Mouse (Mus musculus) CH12.LX (cell line): ENCODE data around the gene Tmppe. TPM values are rescaled to one million over a fixed set of nuclear protein-coding genes. Genes with fewer than 3 reads are reported as not detected.

Experiments used
- DNase-seq: peaks from one replicate; pipeline ENCODE4 v3.0.0-alpha.2; 2013; ENCODE audit errors: extremely low read depth
- H3K27ac ChIP-seq: 2 replicates; pipeline ENCODE4 v1.5.1; 2012; ENCODE audit warnings: low read depth, mild to moderate bottlenecking, control low read depth, moderate library complexity; ENCODE audit not compliant: insufficient read depth
- H3K27me3 ChIP-seq: replicated peaks from 2 replicates; pipeline ENCODE3; 2012; ENCODE audit warnings: inconsistent platforms
- H3K36me3 ChIP-seq, 2 experiments: replicated peaks in 1 of 2; 2 replicates each; pipeline versions ENCODE3 to v1.6.1; 2012; ENCODE audit warnings: inconsistent platforms in 1 of 2, low read length in 1 of 2, mild to moderate bottlenecking in 1 of 2, mixed read lengths in 1 of 2, moderate library complexity in 1 of 2; ENCODE audit not compliant: control insufficient read depth in 1 of 2, insufficient read depth in 1 of 2
- H3K4me1 ChIP-seq, 2 experiments: 2 replicates each; pipeline ENCODE4 v1.6.1; 2012; ENCODE audit warnings: inconsistent platforms in 1 of 2, moderate library complexity in 1 of 2; ENCODE audit not compliant: insufficient read depth in 2 of 2, control insufficient read depth in 1 of 2
- H3K4me2 ChIP-seq: 2 replicates; pipeline ENCODE4 v1.6.1; 2012; ENCODE audit warnings: low read depth, mild to moderate bottlenecking, control low read depth; ENCODE audit not compliant: poor library complexity, insufficient read depth, severe bottlenecking
- H3K4me3 ChIP-seq, 3 experiments: fragments of 150-350 bp in 1 of 3; sonication (generic) in 1 of 3; replicated peaks in 1 of 3; 2 replicates each; pipeline versions ENCODE3 to v1.5.1; 2011 to 2012; ENCODE audit warnings: low read depth in 2 of 3, low read length in 2 of 3, mild to moderate bottlenecking in 2 of 3, moderate library complexity in 2 of 3, control low read depth in 1 of 3, improper control_type of control experiment in 1 of 3, inconsistent platforms in 1 of 3, mixed read lengths in 1 of 3; ENCODE audit not compliant: poor library complexity in 1 of 3
- H3K79me2 ChIP-seq: replicated peaks from 2 replicates; pipeline ENCODE4 v1.6.1; 2012; ENCODE audit warnings: mild to moderate bottlenecking, moderate library complexity; ENCODE audit not compliant: control insufficient read depth, poor library complexity, insufficient read depth, severe bottlenecking; ENCODE audit errors: extremely low read depth
- H3K9ac ChIP-seq: 2 replicates; pipeline ENCODE4 v1.6.1; 2012; ENCODE audit warnings: low read depth, mild to moderate bottlenecking, control low read depth, moderate library complexity; ENCODE audit not compliant: insufficient read depth
- H3K9me3 ChIP-seq: replicated peaks from 2 replicates; pipeline ENCODE3; 2012; ENCODE audit warnings: low read length, inconsistent platforms, mixed read lengths
- CHD2 ChIP-seq: IDR thresholded peaks from 2 replicates; pipeline ENCODE4 v1.6.1; 2011; ENCODE audit warnings: low read length, improper control_type of control experiment
- CTCF ChIP-seq, 2 experiments: IDR thresholded peaks in 1 of 2; conservative IDR thresholded peaks in 1 of 2; 2 replicates each; pipeline ENCODE4 v1.5.1; 2011 to 2012; ENCODE audit warnings: low read depth in 2 of 2, low read length in 2 of 2, improper control_type of control experiment in 1 of 2, inconsistent platforms in 1 of 2, mild to moderate bottlenecking in 1 of 2, moderate library complexity in 1 of 2
- ETS1 ChIP-seq: conservative IDR thresholded peaks from 2 replicates; pipeline ENCODE4 v1.6.1; 2012; ENCODE audit warnings: low read depth, mild to moderate bottlenecking, inconsistent platforms, low read length, improper control_type of control experiment, moderate library complexity
- IRF4 ChIP-seq: IDR thresholded peaks from 2 replicates; pipeline ENCODE4 v1.6.1; 2014; ENCODE audit warnings: low read depth, mild to moderate bottlenecking, inconsistent platforms, low read length, improper control_type of control experiment
- JUN ChIP-seq: IDR thresholded peaks from 2 replicates; pipeline ENCODE4 v1.6.1; 2011; ENCODE audit warnings: low read depth, mild to moderate bottlenecking, low read length, improper control_type of control experiment, moderate library complexity; ENCODE audit not compliant: insufficient read depth
- MAFK ChIP-seq: IDR thresholded peaks from 2 replicates; pipeline ENCODE4 v1.6.1; 2011; ENCODE audit warnings: low read length, improper control_type of control experiment; ENCODE audit not compliant: insufficient replicate concordance
- MAX ChIP-seq: IDR thresholded peaks from 2 replicates; pipeline ENCODE4 v1.6.1; 2011; ENCODE audit warnings: low read length, improper control_type of control experiment
- MAZ ChIP-seq: IDR thresholded peaks from 2 replicates; pipeline ENCODE4 v1.6.1; 2012; ENCODE audit warnings: low read depth, mild to moderate bottlenecking, inconsistent platforms, low read length, improper control_type of control experiment, moderate library complexity
- MEF2A ChIP-seq: IDR thresholded peaks from 2 replicates; pipeline ENCODE4 v1.6.1; 2014; ENCODE audit warnings: low read depth, mild to moderate bottlenecking, inconsistent platforms, low read length, improper control_type of control experiment, borderline replicate concordance
- MXI1 ChIP-seq: IDR thresholded peaks from 2 replicates; pipeline ENCODE4 v1.6.1; 2011; ENCODE audit warnings: mild to moderate bottlenecking, low read depth, low read length, improper control_type of control experiment
- MYC ChIP-seq: IDR thresholded peaks from 2 replicates; pipeline ENCODE4 v1.6.1; 2011; ENCODE audit warnings: low read depth, mild to moderate bottlenecking, improper control_type of control experiment, low read length
- NELFE ChIP-seq: IDR thresholded peaks from 2 replicates; pipeline ENCODE4 v1.6.1; 2011; ENCODE audit warnings: low read depth, low read length, improper control_type of control experiment
- POLR2AphosphoS2 ChIP-seq: IDR thresholded peaks from 2 replicates; pipeline ENCODE4 v1.6.1; 2011; ENCODE audit warnings: low read depth, low read length, improper control_type of control experiment
- RCOR1 ChIP-seq: conservative IDR thresholded peaks from 2 replicates; pipeline ENCODE4 v1.6.1; 2012; ENCODE audit warnings: low read depth, mild to moderate bottlenecking, inconsistent platforms, low read length, improper control_type of control experiment
- SIN3A ChIP-seq: IDR thresholded peaks from 2 replicates; pipeline ENCODE4 v1.6.1; 2012; ENCODE audit warnings: low read length, improper control_type of control experiment, inconsistent platforms
- SMC3 ChIP-seq: IDR thresholded peaks from 2 replicates; pipeline ENCODE4 v1.6.1; 2011; ENCODE audit warnings: low read depth, low read length, improper control_type of control experiment
- USF1 ChIP-seq: IDR thresholded peaks from 2 replicates; pipeline ENCODE4 v1.6.1; 2014; ENCODE audit warnings: low read depth, mild to moderate bottlenecking, inconsistent platforms, low read length, improper control_type of control experiment
- USF2 ChIP-seq: conservative IDR thresholded peaks from 2 replicates; pipeline ENCODE4 v1.6.1; 2011; ENCODE audit warnings: low read depth, low read length, improper control_type of control experiment
- ZKSCAN1 ChIP-seq: IDR thresholded peaks from 2 replicates; pipeline ENCODE4 v1.6.1; 2012; ENCODE audit warnings: low read depth, inconsistent platforms, low read length, improper control_type of control experiment, borderline replicate concordance
- ZMIZ1 ChIP-seq: IDR thresholded peaks from 2 replicates; pipeline ENCODE4 v1.6.1; 2012; ENCODE audit warnings: low read depth, mild to moderate bottlenecking, inconsistent platforms, low read length, improper control_type of control experiment
- dilution Hi-C: fragments of 300-500 bp; cut with MboI; formaldehyde crosslinking; loops from 2 replicates; pipeline ENCODE4 v1.14.3; 2020; ENCODE audit warnings: low sequenced_read_pairs; ENCODE audit not compliant: extremely low pct_unique_long_range_greater_than_20kb, extremely low pct_ligation_motif_present
- in situ Hi-C: fragments of 300-500 bp; cut with MboI; formaldehyde crosslinking; loops from 3 replicates; pipeline ENCODE4 v1.14.3; 2019; ENCODE audit warnings: low sequenced_read_pairs, low pct_ligation_motif_present, low pct_unique_long_range_greater_than_20kb, mixed read lengths
- polyA plus RNA-seq: library from polyadenylated mRNA; unstranded; fragments of >175 nt; gene quantifications from 2 replicates; pipeline ENCODE4 v1.2.1, GENCODE M21; 2012; ENCODE audit warnings: low read depth; ENCODE audit not compliant: insufficient read length
- total RNA-seq, 2 experiments: library from RNA; depleted of rRNA; stranded (reverse); fragments of 300-350 nt in 1 of 2; fragments of >200 nt in 1 of 2; gene quantifications; 2 replicates each; pipeline ENCODE4 v1.2.3; 2012 to 2014

Tmppe gene
- total and polyA plus RNA-seq, 3 experiments, result 3.2 to 8.2 (median 7.3) TPM

- no peak for TF ChIP-seq CHD2
- TF ChIP-seq ETS1, result no peak
- no peak for TF ChIP-seq JUN
- no peak for TF ChIP-seq USF2
- TF ChIP-seq MAZ, result no peak
- no peak for TF ChIP-seq ZKSCAN1
- TF ChIP-seq NELFE, result no peak
- no peak for TF ChIP-seq RCOR1
- TF ChIP-seq SMC3, result no peak
- TF ChIP-seq USF1, result no peak
- TF ChIP-seq POLR2AphosphoS2, result no peak
- Histone ChIP-seq H3K36me3 (peaks cover 54 to 93% of the 10 kb centered on the region in 2 experiments), H3K9ac (no peak overlapping the region), H3K4me3 (no peak overlapping the region), H3K79me2 (peaks cover 18% of the 10 kb centered on the region), H3K4me1 (0 out of 4 replicates have a peak, but pooled peaks cover 0 to 2% of the 10 kb centered on the region in 2 experiments), H3K27me3 (no peaks in the 10 kb centered on the region), H3K9me3 (peaks cover 17% of the 10 kb centered on the region), H3K4me2 (no peak overlapping the region), H3K27ac (no peak overlapping the region)
- dilution Hi-C loops (no loop called here), in situ Hi-C loops (no loop called here)
- no peak for DNase-seq
Observed at GRCm38 (mm10) chr9:114410313-114410862, 9.5 kb downstream of the Tmppe start.

GRCm38 (mm10) chr9:114411295-114411694 lies 10.4 kb downstream of the Tmppe start:
- dilution Hi-C loops, result no loop called here

GRCm38 (mm10) chr9:114412406-114412805 lies 11.5 kb downstream of the Tmppe start:
- H3K79me2 ChIP-seq, result peaks cover 2% of the 10 kb centered on the region; the same call in 1 of the 2 replicates
- TF ChIP-seq MEF2A (no peak), IRF4 (no peak), SMC3 (no peak), MXI1 (no peak), MAFK (no peak), USF1 (no peak), SIN3A (no peak), MYC (no peak), MAX (no peak), RCOR1 (no peak)
- H3K36me3 ChIP-seq, result peaks cover 38 to 85% of the 10 kb centered on the region in 2 experiments
- H3K4me1 ChIP-seq, result no peaks in the 10 kb centered on the region
- no peak overlapping the region for H3K27ac ChIP-seq
- in situ Hi-C loops, result no loop called here
- no peak overlapping the region for H3K4me3 ChIP-seq
- no peak overlapping the region for H3K9ac ChIP-seq
- dilution Hi-C loops, result no loop called here
- H3K27me3 ChIP-seq, result no peaks in the 10 kb centered on the region
- DNase-seq, result no peak
- peaks cover 17% of the 10 kb centered on the region for H3K9me3 ChIP-seq
- H3K4me2 ChIP-seq, result no peak overlapping the region

More at GRCm38 (mm10) chr9:114411295-114411694, 10.4 kb downstream of the Tmppe start:
- peaks cover 17% of the 10 kb centered on the region for H3K9me3 ChIP-seq
- TF ChIP-seq CTCF (conservative IDR thresholded peaks at IDR 0.05 in 1 of 2, IDR thresholded peaks at IDR 0.05 in 1 of 2; ENCODE audit: low read depth in 2 of 2, low read length in 2 of 2) (peak in 1 of 2 experiments; percentile 14; a peak in 1 of 4 replicates), ZMIZ1 (no peak)
- no peak overlapping the region for H3K4me2 ChIP-seq
- peaks cover 45 to 84% of the 10 kb centered on the region in 2 experiments for H3K36me3 ChIP-seq
- H3K27me3 ChIP-seq, result no peaks in the 10 kb centered on the region
- no peak overlapping the region for H3K27ac ChIP-seq
- DNase-seq, result no peak
- H3K79me2 ChIP-seq, result peaks cover 10% of the 10 kb centered on the region
- no peak overlapping the region for H3K9ac ChIP-seq
- H3K4me3 ChIP-seq, result no peak overlapping the region
- in situ Hi-C loops, result no loop called here
- no peaks in the 10 kb centered on the region for H3K4me1 ChIP-seq
